Mouse (Mus musculus): ENCODE measurements around the gene Nr1i3. TPM values are rescaled to one million over a fixed set of nuclear protein-coding genes. Genes with fewer than 3 reads are reported as not detected.

Nr1i3 gene
- polyA plus RNA-seq, 1 experiment from 2014 or later = 0.24 TPM

GRCm38 (mm10) chr1:171185655-171186054 is 28.1 kb upstream of the Nr1i3 start:
- H3K9ac ChIP-seq = no peak overlapping the region
- H3K27ac ChIP-seq (replicated peaks) = no peak overlapping the region
- H3K4me2 ChIP-seq (replicated peaks) = no peak overlapping the region
- ATAC-seq (ENCODE audit: insufficient number of reproducible peaks, low FRiP score, low TSS enrichment, low read depth) = no peak
- H3K9me3 ChIP-seq (replicated peaks) = no peaks in the 10 kb centered on the region
- H3K27me3 ChIP-seq = no peaks in the 10 kb centered on the region
- peaks cover 29% of the 10 kb centered on the region for H3K4me1 ChIP-seq
- no peak overlapping the region for H3K4me3 ChIP-seq (replicated peaks)
- H3K36me3 ChIP-seq = no peaks in the 10 kb centered on the region
- 69% methylated on average over 8 of the region's 8 CpGs for WGBS

GRCm38 (mm10) chr1:171187851-171188700 is 25.7 kb upstream of the Nr1i3 start:
- WGBS = 52% methylated on average over 13 of the region's 13 CpGs

GRCm38 (mm10) chr1:171189046-171189445 is 24.7 kb upstream of the Nr1i3 start:
- Histone ChIP-seq H3K27me3 (peaks cover 12% of the 10 kb centered on the region), H3K9me3 (replicated peaks) (no peaks in the 10 kb centered on the region), H3K36me3 (no peaks in the 10 kb centered on the region), H3K4me3 (replicated peaks) (no peak overlapping the region), H3K9ac (no peak overlapping the region), H3K4me2 (replicated peaks) (0 out of 2 replicates have a peak overlapping the region, but pooled peaks have one; percentile 0), H3K4me1 (peaks cover 39% of the 10 kb centered on the region), H3K27ac (replicated peaks) (peak overlapping the region; percentile 77; the same call in 1 of the 2 replicates)
- WGBS = 19% methylated on average over 8 of the region's 8 CpGs
- ATAC-seq (ENCODE audit: insufficient number of reproducible peaks, low FRiP score, low TSS enrichment, low read depth) = 0 out of 2 replicates have a peak, but pooled peaks have one; percentile 18

More at GRCm38 (mm10) chr1:171187851-171188700, 25.7 kb upstream of the Nr1i3 start:
- no peak overlapping the region for H3K4me2 ChIP-seq (replicated peaks)
- peaks cover 33% of the 10 kb centered on the region for H3K4me1 ChIP-seq
- no peak overlapping the region for H3K4me3 ChIP-seq (replicated peaks)
- H3K9me3 ChIP-seq (replicated peaks) = no peaks in the 10 kb centered on the region
- H3K9ac ChIP-seq = no peak overlapping the region
- H3K36me3 ChIP-seq = no peaks in the 10 kb centered on the region
- H3K27me3 ChIP-seq = 0 out of 2 replicates have a peak, but pooled peaks cover 3% of the 10 kb centered on the region
- no peak for ATAC-seq (ENCODE audit: insufficient number of reproducible peaks, low FRiP score, low TSS enrichment, low read depth)
- 0 out of 2 replicates have a peak overlapping the region, but pooled peaks have one; percentile 77 for H3K27ac ChIP-seq (replicated peaks)

GRCm38 (mm10) chr1:171189476-171190114 is 24.2 kb upstream of the Nr1i3 start:
- peaks cover 45% of the 10 kb centered on the region for H3K4me1 ChIP-seq
- peak; percentile 79 for ATAC-seq (ENCODE audit: insufficient number of reproducible peaks, low FRiP score, low TSS enrichment, low read depth)
- peak overlapping the region; percentile 77 for H3K27ac ChIP-seq (replicated peaks)
- 0 out of 2 replicates have a peak overlapping the region, but pooled peaks have one; percentile 6 for H3K4me2 ChIP-seq (replicated peaks)
- H3K9ac ChIP-seq = no peak overlapping the region
- no peaks in the 10 kb centered on the region for H3K9me3 ChIP-seq (replicated peaks)
- no peaks in the 10 kb centered on the region for H3K36me3 ChIP-seq
- peaks cover 18% of the 10 kb centered on the region for H3K27me3 ChIP-seq
- H3K4me3 ChIP-seq (replicated peaks) = no peak overlapping the region
- 29% methylated on average over 14 of the region's 14 CpGs for WGBS

- no peak for ATAC-seq (ENCODE audit: insufficient number of reproducible peaks, low FRiP score, low TSS enrichment, low read depth)
- WGBS = 93% methylated on average over 9 of the region's 9 CpGs
- 0 out of 2 replicates have a peak overlapping the region, but pooled peaks have one; percentile 17 for H3K27ac ChIP-seq (replicated peaks)
- H3K27me3 ChIP-seq = peaks cover 28% of the 10 kb centered on the region
- no peak overlapping the region for H3K4me3 ChIP-seq (replicated peaks)
- no peak overlapping the region for H3K4me2 ChIP-seq (replicated peaks)
- no peak overlapping the region for H3K9ac ChIP-seq
- no peaks in the 10 kb centered on the region for H3K9me3 ChIP-seq (replicated peaks)
- peaks cover 48% of the 10 kb centered on the region for H3K4me1 ChIP-seq
- H3K36me3 ChIP-seq = no peaks in the 10 kb centered on the region
Observed at GRCm38 (mm10) chr1:171190832-171191231, 22.9 kb upstream of the Nr1i3 start.

- Histone ChIP-seq H3K27ac (replicated peaks) (no peak overlapping the region), H3K36me3 (no peaks in the 10 kb centered on the region), H3K4me2 (replicated peaks) (no peak overlapping the region), H3K4me3 (replicated peaks) (no peak overlapping the region), H3K9me3 (replicated peaks) (no peaks in the 10 kb centered on the region), H3K4me1 (peaks cover 46% of the 10 kb centered on the region), H3K9ac (no peak overlapping the region), H3K27me3 (peaks cover 34% of the 10 kb centered on the region)
- WGBS = 43% methylated on average over 10 of the region's 10 CpGs
- ATAC-seq (ENCODE audit: insufficient number of reproducible peaks, low FRiP score, low TSS enrichment, low read depth) = no peak
Observed at GRCm38 (mm10) chr1:171192283-171192682, 21.5 kb upstream of the Nr1i3 start.

- peak overlapping the region; percentile 58 for H3K4me3 ChIP-seq (replicated peaks)
- ATAC-seq (ENCODE audit: insufficient number of reproducible peaks, low FRiP score, low TSS enrichment, low read depth) = no peak
- no peak overlapping the region for H3K27ac ChIP-seq (replicated peaks)
- H3K9ac ChIP-seq = peak overlapping the region; percentile 13; the same call in 1 of the 2 replicates
- peaks cover 36% of the 10 kb centered on the region for H3K27me3 ChIP-seq
- peak overlapping the region; percentile 94 for H3K4me2 ChIP-seq (replicated peaks)
- 3% methylated on average over 18 of the region's 18 CpGs for WGBS
- H3K9me3 ChIP-seq (replicated peaks) = no peaks in the 10 kb centered on the region
- H3K36me3 ChIP-seq = no peaks in the 10 kb centered on the region
- H3K4me1 ChIP-seq = peaks cover 46% of the 10 kb centered on the region
Observed at GRCm38 (mm10) chr1:171193093-171193840, 20.5 kb upstream of the Nr1i3 start.

GRCm38 (mm10) chr1:171193911-171194830 is 19.6 kb upstream of the Nr1i3 start:
- WGBS = 16% methylated on average over 11 of the region's 11 CpGs

GRCm38 (mm10) chr1:171195046-171195822 is 18.5 kb upstream of the Nr1i3 start:
- Histone ChIP-seq H3K4me2 (replicated peaks) (peak overlapping the region; percentile 94), H3K9ac (no peak overlapping the region), H3K4me3 (replicated peaks) (peak overlapping the region; percentile 58), H3K36me3 (no peaks in the 10 kb centered on the region), H3K27ac (replicated peaks) (no peak overlapping the region), H3K27me3 (peaks cover 40% of the 10 kb centered on the region), H3K4me1 (peaks cover 30% of the 10 kb centered on the region), H3K9me3 (replicated peaks) (no peaks in the 10 kb centered on the region)
- no peak for ATAC-seq (ENCODE audit: insufficient number of reproducible peaks, low FRiP score, low TSS enrichment, low read depth)
- WGBS = 7% methylated on average over 20 of the region's 20 CpGs

More at GRCm38 (mm10) chr1:171193911-171194830, 19.6 kb upstream of the Nr1i3 start:
- peak overlapping the region; percentile 58 for H3K4me3 ChIP-seq (replicated peaks)
- no peaks in the 10 kb centered on the region for H3K9me3 ChIP-seq (replicated peaks)
- no peaks in the 10 kb centered on the region for H3K36me3 ChIP-seq
- H3K4me1 ChIP-seq = peaks cover 38% of the 10 kb centered on the region
- H3K4me2 ChIP-seq (replicated peaks) = peak overlapping the region; percentile 94
- H3K9ac ChIP-seq = no peak overlapping the region
- no peak overlapping the region for H3K27ac ChIP-seq (replicated peaks)
- ATAC-seq (ENCODE audit: insufficient number of reproducible peaks, low FRiP score, low TSS enrichment, low read depth) = no peak
- H3K27me3 ChIP-seq = peaks cover 36% of the 10 kb centered on the region
